ENCODE assay signal across 8 mouse cellular contexts in genomic region chr5:113490033-113490432, GRCm38 (mm10). TPM values are rescaled to one million over a fixed set of nuclear protein-coding genes. Genes with fewer than 3 reads are reported as not detected.
DNase-seq lines count a peak whose midpoint lies in the region; ATAC-seq and TF ChIP-seq lines count a peak whose summit lies in the region.

Gene Wscd2, plus strand, starts transcription at chr5:113490333.

- H3K9me3 ChIP-seq in embryonic facial prominence, embryonic 15.5 days (replicated peaks), result no peaks in the 10 kb centered on the region
- H3K9me3 ChIP-seq in intestine, embryonic 14.5 days (ENCODE audit: control insufficient read depth, low read length), result no peaks in the 10 kb centered on the region
- no peaks in the 10 kb centered on the region for H3K9me3 ChIP-seq in midbrain, embryonic 14.5 days (ENCODE audit: control insufficient read depth, low read length)

- no peak for TF ChIP-seq CTCF in layer of hippocampus, adult 2 months (conservative IDR thresholded peaks at IDR 0.05)

- H3K4me3 ChIP-seq in layer of hippocampus, adult 2 months, result peak within 1 kb of the TSS; percentile 83
- peak within 1 kb of the TSS; percentile 61 for H3K4me3 ChIP-seq in embryonic facial prominence, embryonic 15.5 days (replicated peaks)
- H3K4me3 ChIP-seq in intestine, embryonic 14.5 days (ENCODE audit: low read depth, low read length), result peak within 1 kb of the TSS; percentile 51
- H3K4me3 ChIP-seq in midbrain, embryonic 14.5 days (replicated peaks; ENCODE audit: low read depth, low read length), result peak within 1 kb of the TSS; percentile 62

- peaks cover 38% of the 10 kb centered on the region for H3K4me1 ChIP-seq in embryonic facial prominence, embryonic 15.5 days
- H3K4me1 ChIP-seq in intestine, embryonic 14.5 days (replicated peaks; ENCODE audit: control insufficient read depth, insufficient read depth, low read length), result peaks cover 6% of the 10 kb centered on the region; the same call in 1 of the 2 replicates
- peaks cover 29% of the 10 kb centered on the region for H3K4me1 ChIP-seq in midbrain, embryonic 14.5 days (ENCODE audit: control insufficient read depth, insufficient read depth, low read length)

- H3K27ac ChIP-seq in layer of hippocampus, adult 2 months, result peak within 1 kb of the TSS; percentile 97
- peak within 1 kb of the TSS; percentile 58 for H3K27ac ChIP-seq in embryonic facial prominence, embryonic 15.5 days (replicated peaks)
- H3K27ac ChIP-seq in intestine, embryonic 14.5 days (ENCODE audit: low read depth), result no peak within 1 kb of the TSS; the same call in 1 of the 2 replicates
- H3K27ac ChIP-seq in midbrain, embryonic 14.5 days (replicated peaks; ENCODE audit: low read depth, low read length), result peak within 1 kb of the TSS; percentile 83

- H3K36me3 ChIP-seq in embryonic facial prominence, embryonic 15.5 days, result no peaks in the 10 kb centered on the region
- H3K36me3 ChIP-seq in intestine, embryonic 14.5 days (ENCODE audit: control insufficient read depth, insufficient read depth, low read length), result no peaks in the 10 kb centered on the region
- no peaks in the 10 kb centered on the region for H3K36me3 ChIP-seq in midbrain, embryonic 14.5 days (ENCODE audit: control insufficient read depth, insufficient read depth, low read length)

- no peak for DNase-seq in layer of hippocampus, adult 2 months (ENCODE audit: low spot score in 2 of 2)
- DNase-seq in layer of hippocampus, adult 11-12 months (ENCODE audit: low spot score), result no peak
- DNase-seq in intestine, embryonic 14.5 days (ENCODE audit: low spot score), result no peak
- no peak for DNase-seq in midbrain, embryonic 14.5 days
- DNase-seq in yolk sac, embryonic 10.5 days (ENCODE audit: low spot score), result no peak
- DNase-seq in urinary bladder, postnatal 14 days (ENCODE audit: low spot score), result no peak

- WGBS in embryonic facial prominence, embryonic 15.5 days, result 52% methylated on average over 6 of the region's 6 CpGs
- WGBS in intestine, embryonic 14.5 days, result 57% methylated on average over 6 of the region's 6 CpGs
- 58% methylated on average over 6 of the region's 6 CpGs for WGBS in midbrain, embryonic 14.5 days

- peak within 1 kb of the TSS; percentile 66 for H3K4me2 ChIP-seq in embryonic facial prominence, embryonic 15.5 days (replicated peaks)
- peak within 1 kb of the TSS; percentile 74 for H3K4me2 ChIP-seq in intestine, embryonic 14.5 days (ENCODE audit: low read length)
- H3K4me2 ChIP-seq in midbrain, embryonic 14.5 days (ENCODE audit: low read length), result peak within 1 kb of the TSS; percentile 82

- H3K9ac ChIP-seq in embryonic facial prominence, embryonic 15.5 days, result peak within 1 kb of the TSS; percentile 69
- H3K9ac ChIP-seq in intestine, embryonic 14.5 days (ENCODE audit: low read length), result peak within 1 kb of the TSS; percentile 49
- H3K9ac ChIP-seq in midbrain, embryonic 14.5 days (replicated peaks; ENCODE audit: low read length), result peak within 1 kb of the TSS; percentile 91

- no peak for ATAC-seq in embryonic facial prominence, embryonic 15.5 days (ENCODE audit: insufficient number of reproducible peaks, low FRiP score, low TSS enrichment, low read depth)
- ATAC-seq in intestine, embryonic 14.5 days (replicated peaks; ENCODE audit: low FRiP score, low TSS enrichment, low read depth), result no peak
- no peak for ATAC-seq in midbrain, embryonic 14.5 days (ENCODE audit: low FRiP score, low TSS enrichment)
- ATAC-seq in CD4-positive, CD25-positive, alpha-beta regulatory T cell, adult 4 months, result no peak

- 0 out of 2 replicates have a peak, but pooled peaks cover 8% of the 10 kb centered on the region for H3K27me3 ChIP-seq in embryonic facial prominence, embryonic 15.5 days
- H3K27me3 ChIP-seq in intestine, embryonic 14.5 days (replicated peaks; ENCODE audit: control insufficient read depth, insufficient read depth, low read length), result peaks cover 20% of the 10 kb centered on the region
- H3K27me3 ChIP-seq in midbrain, embryonic 14.5 days (ENCODE audit: control insufficient read depth, insufficient read depth, low read length), result 0 out of 2 replicates have a peak, but pooled peaks cover 3% of the 10 kb centered on the region

RNA-seq across cellular contexts. Expression of gene Wscd2, which starts in this region (rescaled TPM):
- 10 to 100 TPM; 85.0 to 89.1 TPM for total RNA-seq in layer of hippocampus, adult 2 months (2021)
- 13.2 and 14.7 TPM in 2 replicates for polyA plus RNA-seq in embryonic facial prominence, embryonic 15.5 days (2015; fragmentation: Nextera tagmentation; extraction: Ambion mirVana)
- polyA plus RNA-seq in intestine, embryonic 14.5 days (2014; fragmentation: Nextera tagmentation; extraction: Ambion mirVana), result 6.0 and 6.6 TPM in 2 replicates
- polyA plus RNA-seq in midbrain, embryonic 14.5 days (2014; fragmentation: Nextera tagmentation; extraction: Ambion mirVana), result 10.7 and 12.0 TPM in 2 replicates
- polyA plus RNA-seq in CD4-positive, CD25-positive, alpha-beta regulatory T cell, adult 4 months (2017; shearing (Covaris generic)), result 1 to 10 TPM; 1.4 to 1.5 TPM
